Mouse (Mus musculus): ENCODE results near the gene Gm21972. TPM values are rescaled to one million over a fixed set of nuclear protein-coding genes. Genes with fewer than 3 reads are reported as not detected.

Gm21972 gene
- polyA plus RNA-seq (2015; fragmentation: Nextera tagmentation; extraction: Ambion mirVana) = 0.15 and 0.45 TPM in 2 replicates

GRCm38 (mm10) chr1:86133337-86133736 is at the start of gene Gm21972:
Gene Gm21972, plus strand, starts transcription at chr1:86133637.
- H3K27me3 ChIP-seq = no peaks in the 10 kb centered on the region
- no peak for ATAC-seq (ENCODE audit: low read depth)
- no peak within 1 kb of the TSS for H3K4me2 ChIP-seq
- no peaks in the 10 kb centered on the region for H3K9me3 ChIP-seq (replicated peaks)
- H3K36me3 ChIP-seq = peaks cover 86% of the 10 kb centered on the region
- no peak within 1 kb of the TSS for H3K9ac ChIP-seq
- no peak within 1 kb of the TSS for H3K4me3 ChIP-seq (replicated peaks)
- no peaks in the 10 kb centered on the region for H3K4me1 ChIP-seq (replicated peaks)
- H3K27ac ChIP-seq = no peak within 1 kb of the TSS
- WGBS (ENCODE audit: insufficient replicate concordance) = 86% methylated on average over 4 of the region's 4 CpGs
- no peak for DNase-seq

- H3K4me1 ChIP-seq (replicated peaks) = no peaks in the 10 kb centered on the region
- no peaks in the 10 kb centered on the region for H3K9me3 ChIP-seq (replicated peaks)
- H3K27me3 ChIP-seq = no peaks in the 10 kb centered on the region
- ATAC-seq (ENCODE audit: low read depth) (no peak), DNase-seq (no peak)
- peaks cover 81% of the 10 kb centered on the region for H3K36me3 ChIP-seq
- H3K4me2 ChIP-seq = no peak overlapping the region
- no peak overlapping the region for H3K27ac ChIP-seq
- no peak overlapping the region for H3K4me3 ChIP-seq (replicated peaks)
- 83% methylated on average over 7 of the region's 7 CpGs for WGBS (ENCODE audit: insufficient replicate concordance)
- no peak overlapping the region for H3K9ac ChIP-seq
These were observed 39.0 kb upstream of the Gm21972 start for GRCm38 (mm10) chr1:86094413-86094812.

- no peaks in the 10 kb centered on the region for H3K27me3 ChIP-seq
- H3K36me3 ChIP-seq = peaks cover 42% of the 10 kb centered on the region
- H3K27ac ChIP-seq = no peak overlapping the region
- no peak overlapping the region for H3K9ac ChIP-seq
- H3K4me1 ChIP-seq (replicated peaks) = no peaks in the 10 kb centered on the region
- no peak overlapping the region for H3K4me2 ChIP-seq
- ATAC-seq (ENCODE audit: low read depth) (no peak), DNase-seq (no peak)
- no peaks in the 10 kb centered on the region for H3K9me3 ChIP-seq (replicated peaks)
- 86% methylated on average over 1 of the region's 1 CpGs for WGBS (ENCODE audit: insufficient replicate concordance)
- no peak overlapping the region for H3K4me3 ChIP-seq (replicated peaks)
These were observed 28.4 kb upstream of the Gm21972 start for GRCm38 (mm10) chr1:86105054-86105453.

GRCm38 (mm10) chr1:86111779-86112178 is 21.7 kb upstream of the Gm21972 start, which contains the start of gene Htr2b:
Gene Htr2b, minus strand, starts transcription at chr1:86111970.
- H3K27ac ChIP-seq = no peak within 1 kb of the TSS
- no peak within 1 kb of the TSS for H3K4me2 ChIP-seq
- no peak within 1 kb of the TSS for H3K4me3 ChIP-seq (replicated peaks)
- H3K4me1 ChIP-seq (replicated peaks) = no peaks in the 10 kb centered on the region
- 84% methylated on average over 6 of the region's 6 CpGs for WGBS (ENCODE audit: insufficient replicate concordance)
- H3K9me3 ChIP-seq (replicated peaks) = no peaks in the 10 kb centered on the region
- H3K9ac ChIP-seq = no peak within 1 kb of the TSS
- no peaks in the 10 kb centered on the region for H3K27me3 ChIP-seq
- ATAC-seq (ENCODE audit: low read depth) (no peak), DNase-seq (no peak)
- peaks cover 24% of the 10 kb centered on the region for H3K36me3 ChIP-seq

- H3K9me3 ChIP-seq (replicated peaks) = no peaks in the 10 kb centered on the region
- no peaks in the 10 kb centered on the region for H3K27me3 ChIP-seq
- ATAC-seq (ENCODE audit: low read depth) (no peak), DNase-seq (no peak)
- no peak overlapping the region for H3K9ac ChIP-seq
- peaks cover 39% of the 10 kb centered on the region for H3K36me3 ChIP-seq
- H3K4me2 ChIP-seq = no peak overlapping the region
- WGBS (ENCODE audit: insufficient replicate concordance) = 80% methylated on average over 3 of the region's 3 CpGs
- no peak overlapping the region for H3K27ac ChIP-seq
- no peaks in the 10 kb centered on the region for H3K4me1 ChIP-seq (replicated peaks)
- H3K4me3 ChIP-seq (replicated peaks) = no peak overlapping the region
These were observed 19.3 kb upstream of the Gm21972 start for GRCm38 (mm10) chr1:86114141-86114540.

GRCm38 (mm10) chr1:86119549-86119948 is 13.9 kb upstream of the Gm21972 start:
- Histone ChIP-seq H3K4me2 (no peak overlapping the region), H3K9ac (no peak overlapping the region), H3K4me1 (replicated peaks) (no peaks in the 10 kb centered on the region), H3K9me3 (replicated peaks) (no peaks in the 10 kb centered on the region), H3K27ac (no peak overlapping the region), H3K27me3 (no peaks in the 10 kb centered on the region), H3K36me3 (peaks cover 79% of the 10 kb centered on the region), H3K4me3 (replicated peaks) (no peak overlapping the region)
- 87% methylated on average over 4 of the region's 4 CpGs for WGBS (ENCODE audit: insufficient replicate concordance)
- ATAC-seq (ENCODE audit: low read depth) (no peak), DNase-seq (no peak)

GRCm38 (mm10) chr1:86126036-86126435 is 7.4 kb upstream of the Gm21972 start:
- ATAC-seq (ENCODE audit: low read depth) (no peak), DNase-seq (no peak)
- Histone ChIP-seq H3K9me3 (replicated peaks) (no peaks in the 10 kb centered on the region), H3K27me3 (no peaks in the 10 kb centered on the region), H3K4me3 (replicated peaks) (no peak overlapping the region), H3K36me3 (peaks cover 89% of the 10 kb centered on the region), H3K27ac (no peak overlapping the region), H3K4me1 (replicated peaks) (no peaks in the 10 kb centered on the region), H3K4me2 (no peak overlapping the region), H3K9ac (no peak overlapping the region)
- 83% methylated on average over 2 of the region's 2 CpGs for WGBS (ENCODE audit: insufficient replicate concordance)

GRCm38 (mm10) chr1:86135315-86135714 is 1.9 kb downstream of the Gm21972 start:
- Histone ChIP-seq H3K9ac (no peak overlapping the region), H3K27ac (no peak overlapping the region), H3K4me1 (replicated peaks) (no peaks in the 10 kb centered on the region), H3K36me3 (peaks cover 85% of the 10 kb centered on the region), H3K4me2 (no peak overlapping the region), H3K9me3 (replicated peaks) (no peaks in the 10 kb centered on the region), H3K4me3 (replicated peaks) (no peak overlapping the region), H3K27me3 (no peaks in the 10 kb centered on the region)
- DNase-seq = no peak
- ATAC-seq (ENCODE audit: low read depth) = no peak
- WGBS (ENCODE audit: insufficient replicate concordance) = 88% methylated on average over 6 of the region's 6 CpGs

GRCm38 (mm10) chr1:86141081-86141480 is 7.6 kb downstream of the Gm21972 start:
- no peak overlapping the region for H3K4me2 ChIP-seq
- H3K27me3 ChIP-seq = no peaks in the 10 kb centered on the region
- ATAC-seq (ENCODE audit: low read depth) (no peak), DNase-seq (no peak)
- H3K9me3 ChIP-seq (replicated peaks) = no peaks in the 10 kb centered on the region
- H3K27ac ChIP-seq = no peak overlapping the region
- 79% methylated on average over 3 of the region's 3 CpGs for WGBS (ENCODE audit: insufficient replicate concordance)
- H3K4me3 ChIP-seq (replicated peaks) = no peak overlapping the region
- H3K36me3 ChIP-seq = peaks cover 47% of the 10 kb centered on the region
- no peak overlapping the region for H3K9ac ChIP-seq
- H3K4me1 ChIP-seq (replicated peaks) = peaks cover 10% of the 10 kb centered on the region; the same call in 1 of the 2 replicates

- no peak overlapping the region for H3K4me3 ChIP-seq (replicated peaks)
- no peak overlapping the region for H3K9ac ChIP-seq
- peaks cover 28% of the 10 kb centered on the region for H3K36me3 ChIP-seq
- H3K4me1 ChIP-seq (replicated peaks) = peaks cover 10% of the 10 kb centered on the region; the same call in 1 of the 2 replicates
- WGBS (ENCODE audit: insufficient replicate concordance) = 65% methylated on average over 4 of the region's 4 CpGs
- no peak for ATAC-seq (ENCODE audit: low read depth)
- H3K9me3 ChIP-seq (replicated peaks) = no peaks in the 10 kb centered on the region
- no peak for DNase-seq
- no peak overlapping the region for H3K4me2 ChIP-seq
- no peak overlapping the region; the same call in 1 of the 2 replicates for H3K27ac ChIP-seq
- H3K27me3 ChIP-seq = no peaks in the 10 kb centered on the region
These were observed 9.7 kb downstream of the Gm21972 start for GRCm38 (mm10) chr1:86143165-86143564.

GRCm38 (mm10) chr1:86144001-86144944 is 10.8 kb downstream of the Gm21972 start:
- Histone ChIP-seq H3K27ac (no peak overlapping the region), H3K9ac (no peak overlapping the region), H3K4me2 (no peak overlapping the region), H3K9me3 (replicated peaks) (no peaks in the 10 kb centered on the region), H3K36me3 (peaks cover 17% of the 10 kb centered on the region), H3K27me3 (no peaks in the 10 kb centered on the region), H3K4me3 (replicated peaks) (no peak overlapping the region), H3K4me1 (replicated peaks) (peaks cover 10% of the 10 kb centered on the region)
- WGBS (ENCODE audit: insufficient replicate concordance) = 75% methylated on average over 21 of the region's 21 CpGs
- ATAC-seq (ENCODE audit: low read depth) (no peak), DNase-seq (no peak)
